Mouse (Mus musculus) sigmoid colon, adult 10 weeks (tissue): ENCODE measurements around the gene Vmn1r178. TPM values are rescaled to one million over a fixed set of nuclear protein-coding genes. Genes with fewer than 3 reads are reported as not detected.

ENCODE experiments used
- polyA plus RNA-seq: library from polyadenylated mRNA; stranded (reverse); fragments of 350-450 nt; fragmentation: Illumina TruSeq; extraction: RNeasy Lipid Tissue Mini Kit (QIAGEN cat#74804); gene quantifications from one replicate; pipeline ENCODE4 v1.2.3, GENCODE M21; 2014; ENCODE audit warnings: low read depth, low replicate concordance

Gene Vmn1r178
- not detected for polyA plus RNA-seq

DNA sequence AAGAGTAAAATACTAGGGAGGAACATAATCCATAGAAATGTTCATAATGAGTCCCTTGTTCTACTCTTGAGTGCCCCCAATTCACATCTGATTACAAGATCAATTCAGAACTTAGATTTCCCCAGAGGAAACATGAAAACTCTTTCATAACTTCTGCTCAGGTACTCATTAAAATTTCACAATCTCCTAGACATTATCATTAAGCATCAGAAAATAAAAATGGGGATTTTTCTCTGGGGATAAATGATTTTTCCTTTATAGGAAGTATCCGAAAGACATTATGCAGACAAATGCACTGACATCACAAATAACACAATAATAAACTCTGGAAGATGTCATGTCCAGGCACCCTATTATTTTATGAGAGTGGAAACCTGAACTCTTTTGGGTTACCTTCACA, at the start of gene Vmn1r178:
TSS of gene Vmn1r178 (plus strand) at position 301 of the 400 bp plus-strand sequence.

DNA sequence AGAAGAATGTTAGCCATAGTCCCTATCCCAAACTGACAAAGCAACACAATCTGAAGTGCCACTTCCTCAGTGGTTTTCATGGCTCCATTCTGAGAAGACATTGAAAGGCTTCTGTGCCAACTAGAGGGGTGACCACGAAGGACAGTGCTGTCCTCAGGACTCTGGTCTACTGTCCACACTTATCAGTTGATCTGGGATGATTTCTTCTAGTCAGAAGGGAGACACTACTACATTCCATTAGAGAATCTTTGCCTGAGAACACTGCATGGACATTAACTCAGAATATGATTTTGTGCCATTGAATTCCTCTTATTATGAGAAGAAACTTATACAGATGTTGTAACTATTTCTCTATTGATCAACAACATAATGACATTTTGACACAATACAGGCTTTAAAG, 25.5 kb upstream of the Vmn1r178 start, which contains the start of gene Vmn1r177:
TSS of gene Vmn1r177 (minus strand) at position 101 of the 400 bp plus-strand sequence.

DNA sequence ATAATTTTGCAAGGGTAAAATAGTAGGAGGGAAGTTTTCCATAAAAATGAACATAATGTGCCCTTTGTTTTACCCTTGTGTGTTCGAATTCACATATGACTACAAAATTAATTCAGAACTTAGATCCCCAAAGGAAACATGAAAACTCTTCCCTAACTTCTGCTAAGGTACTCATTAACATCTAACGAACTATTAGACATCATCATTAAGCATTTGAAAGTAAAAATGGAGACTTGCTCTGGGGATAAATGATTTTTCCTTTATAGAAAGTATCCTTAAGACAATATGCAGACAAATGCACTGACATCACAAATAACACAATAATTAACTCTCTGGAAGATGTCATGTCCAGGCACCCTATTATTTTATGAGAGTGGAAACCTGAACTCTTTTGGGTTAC, 34.9 kb downstream of the Vmn1r178 start, which contains the start of gene Vmn1r179:
TSS of gene Vmn1r179 (plus strand) at position 301 of the 400 bp plus-strand sequence.

Other genes with a start within 250 kb of the Vmn1r178 start
- not detected for gene Vmn1r172, start 233.7 kb upstream of the Vmn1r178 start, polyA plus RNA-seq
- gene Vmn1r173, start 191.3 kb upstream of the Vmn1r178 start, polyA plus RNA-seq, result not detected
- not detected for gene Vmn1r174, start 139.7 kb upstream of the Vmn1r178 start, polyA plus RNA-seq
- not detected for gene Vmn1r175, start 81.4 kb upstream of the Vmn1r178 start, polyA plus RNA-seq
- gene Vmn1r176, start 54.6 kb upstream of the Vmn1r178 start, polyA plus RNA-seq, result not detected
- not detected for gene Vmn1r177, start 25.6 kb upstream of the Vmn1r178 start, polyA plus RNA-seq
- not detected for gene Vmn1r179, start 35.0 kb downstream of the Vmn1r178 start, polyA plus RNA-seq
- not detected for gene Vmn1r180, start 58.6 kb downstream of the Vmn1r178 start, polyA plus RNA-seq
- 0.28 TPM for gene Vmn1r181, start 82.6 kb downstream of the Vmn1r178 start, polyA plus RNA-seq
- not detected for gene V1rd19, start 109.7 kb downstream of the Vmn1r178 start, polyA plus RNA-seq
- not detected for gene Vmn1r183, start 161.2 kb downstream of the Vmn1r178 start, polyA plus RNA-seq
- gene Zfp180, start 189.9 kb downstream of the Vmn1r178 start, polyA plus RNA-seq, result 12.2 TPM
- 1.7 TPM for gene Zfp112, start 220.3 kb downstream of the Vmn1r178 start, polyA plus RNA-seq
- gene Zfp235, start 242.2 kb downstream of the Vmn1r178 start, polyA plus RNA-seq, result 7.3 TPM